Mouse (Mus musculus) layer of hippocampus, adult 2 months (tissue): ENCODE results near the gene Triobp. TPM values are rescaled to one million over a fixed set of nuclear protein-coding genes. Genes with fewer than 3 reads are reported as not detected.
A peak's percentile ranks its signal among the peaks of the same experiment; 100 is the strongest.

ENCODE experiments used
- DNase-seq, 2 experiments: peaks; one replicate each; pipeline ENCODE4 v3.0.0; 2022; ENCODE audit warnings: low spot score in 2 of 2
- H3K27ac ChIP-seq: fragments of 200-600 bp; 2 replicates; pipeline ENCODE4 v1.8.1; 2022
- H3K4me3 ChIP-seq: fragments of 200-600 bp; 2 replicates; pipeline ENCODE4 v1.8.1; 2022; ENCODE audit warnings: mild to moderate bottlenecking
- CTCF ChIP-seq: fragments of 200-600 bp; conservative IDR thresholded peaks from 2 replicates; pipeline ENCODE4 v1.8.1; 2022; ENCODE audit warnings: antibody characterized with exemption, mild to moderate bottlenecking, moderate library complexity
- total RNA-seq, 2 experiments: library from RNA; stranded (reverse); gene quantifications; 2 replicates each; pipeline ENCODE4 v1.2.3; 2021

Triobp gene
- total RNA-seq, 2 experiments from 2014 or later, result 10.0 to 13.4 TPM

DNA sequence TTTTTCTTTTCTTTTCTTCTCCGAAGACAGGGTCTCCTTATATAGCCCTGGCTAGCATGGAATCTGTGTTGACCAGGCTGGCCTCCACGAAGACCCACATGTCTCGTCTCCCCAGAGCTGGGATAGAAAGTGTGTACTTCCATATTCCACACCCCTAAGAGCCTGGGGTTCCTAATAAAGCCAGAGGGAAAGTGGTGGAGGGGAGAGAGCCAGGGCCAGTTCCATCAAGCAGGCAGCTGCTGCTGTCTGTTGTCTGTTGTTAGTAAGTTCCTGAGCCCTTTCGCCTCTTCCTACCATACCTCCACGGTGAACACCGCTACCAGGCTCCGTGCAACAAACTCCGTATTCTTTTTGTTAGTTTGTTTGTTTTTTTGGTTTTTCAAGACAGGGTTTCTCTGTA lies 19.0 kb upstream of the Triobp start:
- no peak overlapping the region for H3K4me3 ChIP-seq
- DNase-seq, result no peak
- TF ChIP-seq CTCF, result no peak
- peak overlapping the region; percentile 32; the same call in 1 of the 2 replicates for H3K27ac ChIP-seq

- no peak for DNase-seq
Observed at GRCm38 (mm10) chr15:78930192-78930706, 17.3 kb upstream of the Triobp start.

GRCm38 (mm10) chr15:78930801-78931426 lies 16.6 kb upstream of the Triobp start:
- H3K27ac ChIP-seq, result no peak overlapping the region
- DNase-seq, result no peak
- no peak for TF ChIP-seq CTCF
- no peak overlapping the region for H3K4me3 ChIP-seq

More at GRCm38 (mm10) chr15:78930192-78930706, 17.3 kb upstream of the Triobp start:
- H3K4me3 ChIP-seq, result no peak overlapping the region
- no peak for TF ChIP-seq CTCF
- H3K27ac ChIP-seq, result no peak overlapping the region

GRCm38 (mm10) chr15:78931577-78931976 lies 15.9 kb upstream of the Triobp start:
- no peak overlapping the region for H3K27ac ChIP-seq
- DNase-seq, result no peak
- peak; percentile 81 for TF ChIP-seq CTCF
- no peak overlapping the region for H3K4me3 ChIP-seq

GRCm38 (mm10) chr15:78934784-78935320 lies 12.7 kb upstream of the Triobp start, which contains the start of gene Nol12:
Nol12 (plus strand) TSS chr15:78934933.
- TF ChIP-seq CTCF, result peak; percentile 60
- peak within 1 kb of the TSS; percentile 95 for H3K27ac ChIP-seq
- peak; percentile 84 to 88 for DNase-seq
- H3K4me3 ChIP-seq, result peak within 1 kb of the TSS; percentile 92

GRCm38 (mm10) chr15:78936403-78936802 lies 11.1 kb upstream of the Triobp start:
- no peak overlapping the region for H3K27ac ChIP-seq
- TF ChIP-seq CTCF, result no peak
- H3K4me3 ChIP-seq, result no peak overlapping the region
- DNase-seq, result no peak

DNA sequence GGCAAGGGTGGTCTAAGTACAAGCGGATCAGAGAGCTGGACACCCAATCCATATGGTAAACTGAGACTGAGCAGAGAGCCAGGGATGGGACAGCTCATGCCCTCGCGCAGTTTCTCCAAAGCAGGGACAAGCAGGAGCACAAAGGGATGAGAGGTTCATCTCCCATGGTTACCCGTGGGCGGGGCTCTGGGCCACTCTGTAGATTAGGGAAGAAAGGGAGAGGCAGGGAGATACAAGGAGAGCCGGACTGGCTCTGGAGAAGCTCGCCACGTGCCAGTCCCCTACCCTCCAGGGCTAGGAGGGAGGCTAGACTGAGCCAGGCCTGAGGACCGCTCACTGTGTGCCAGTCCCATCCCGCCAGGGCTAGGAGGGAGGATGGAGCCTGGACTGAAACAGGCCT lies 10.2 kb upstream of the Triobp start:
- DNase-seq, result no peak
- Histone ChIP-seq H3K27ac (peak overlapping the region; percentile 69; the same call in 1 of the 2 replicates), H3K4me3 (no peak overlapping the region)
- no peak for TF ChIP-seq CTCF

GRCm38 (mm10) chr15:78937963-78938362 lies 9.6 kb upstream of the Triobp start:
- TF ChIP-seq CTCF, result no peak
- DNase-seq, result peak in 1 of 2 experiments; percentile 14
- Histone ChIP-seq H3K27ac (peak overlapping the region; percentile 69; the same call in 1 of the 2 replicates), H3K4me3 (no peak overlapping the region)

- Histone ChIP-seq H3K27ac (no peak overlapping the region), H3K4me3 (no peak overlapping the region)
- no peak for TF ChIP-seq CTCF
- no peak for DNase-seq
Observed at GRCm38 (mm10) chr15:78940325-78940724, 7.2 kb upstream of the Triobp start.

DNA sequence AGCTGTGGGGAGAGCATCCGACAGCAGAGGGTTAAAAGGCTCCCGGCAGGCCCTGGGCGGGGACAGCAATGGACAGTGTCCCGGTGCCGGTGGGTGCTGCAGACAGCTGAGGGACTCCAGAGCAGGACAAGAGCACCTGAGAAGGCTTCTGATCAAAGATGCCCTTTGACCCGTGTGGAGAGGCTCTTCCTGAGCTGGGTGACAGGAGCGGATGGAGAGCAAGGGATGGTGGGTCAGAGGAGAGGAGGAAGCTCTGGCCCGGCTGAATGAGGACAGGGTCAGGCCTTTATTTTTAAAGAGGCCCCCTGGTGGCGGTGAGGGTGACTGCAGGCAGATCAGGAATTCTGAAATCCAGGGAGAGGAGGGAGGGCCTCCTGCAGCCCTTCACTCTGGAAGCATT lies 4.9 kb upstream of the Triobp start:
- H3K4me3 ChIP-seq, result peak overlapping the region; percentile 41; the same call in 1 of the 2 replicates
- TF ChIP-seq CTCF, result peak; percentile 97
- H3K27ac ChIP-seq, result peak overlapping the region; percentile 78
- DNase-seq, result peak; percentile 75 to 84

DNA sequence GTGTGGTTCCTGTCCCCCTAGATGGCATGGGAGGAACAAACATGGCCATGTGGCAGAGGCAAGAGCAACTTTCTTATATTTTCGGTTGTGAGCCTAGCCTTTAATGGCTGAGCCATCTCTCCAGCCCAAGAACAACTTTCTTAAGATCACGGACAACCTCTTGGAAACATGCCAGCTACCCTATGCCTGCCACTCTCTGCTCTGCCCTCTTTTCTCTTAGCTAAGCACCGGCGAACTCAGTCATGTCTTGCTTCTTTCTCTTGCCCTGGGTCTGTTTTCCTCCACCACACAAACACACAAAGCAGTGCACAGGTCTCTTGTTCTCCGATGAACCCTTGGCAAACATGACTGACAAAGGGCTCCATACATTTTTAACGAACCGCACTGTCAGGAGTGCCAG lies 1.3 kb upstream of the Triobp start:
- no peak for DNase-seq
- H3K4me3 ChIP-seq, result no peak overlapping the region

DNA sequence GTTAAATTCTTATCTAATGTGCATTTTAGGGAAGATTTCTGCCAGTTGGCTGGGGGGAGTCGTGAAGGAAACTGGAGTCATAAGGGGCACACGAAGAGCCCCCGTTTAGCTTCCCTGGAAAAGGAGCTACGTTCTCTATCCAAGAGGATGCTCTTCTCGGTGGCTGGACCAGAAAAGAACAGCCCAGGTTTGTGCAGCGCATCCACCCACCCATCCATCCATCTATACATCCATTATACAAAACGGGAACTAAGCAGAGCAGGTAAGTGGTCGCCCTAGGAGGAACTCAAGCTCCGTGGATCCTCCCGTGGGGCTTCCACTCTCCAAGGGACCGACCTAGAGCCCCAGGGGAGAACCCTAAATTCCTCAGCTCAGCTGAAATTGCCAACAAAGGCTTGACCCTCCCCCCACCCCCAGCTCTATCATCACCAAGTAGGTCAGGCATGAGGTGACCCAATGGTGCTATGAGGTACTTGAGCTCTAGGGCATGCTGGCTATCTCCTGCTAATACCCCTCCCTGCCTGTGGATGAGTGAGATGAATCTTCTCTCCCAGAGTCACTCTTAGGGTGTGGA lies 715 bp downstream of the Triobp start:
- Histone ChIP-seq H3K4me3 (peak overlapping the region; percentile 55), H3K27ac (no peak overlapping the region)
- no peak for DNase-seq
- no peak for TF ChIP-seq CTCF

More for the DNA sequence above, 1.3 kb upstream of the Triobp start:
- H3K27ac ChIP-seq, result no peak overlapping the region
- no peak for TF ChIP-seq CTCF

GRCm38 (mm10) chr15:78948883-78949282 lies 1.4 kb downstream of the Triobp start:
- no peak overlapping the region for H3K27ac ChIP-seq
- H3K4me3 ChIP-seq, result no peak overlapping the region
- no peak for TF ChIP-seq CTCF
- DNase-seq, result no peak
